Mouse (Mus musculus): ENCODE data around the gene Olfr857. TPM values are rescaled to one million over a fixed set of nuclear protein-coding genes. Genes with fewer than 3 reads are reported as not detected.

Olfr857 gene
- polyA plus RNA-seq (2017; shearing (Covaris generic)), result not detected

GRCm38 (mm10) chr9:19709133-19709532 is at the start of gene Olfr857:
TSS of gene Olfr857 (plus strand) at chr9:19709433.

Other genes with a start within 250 kb of the Olfr857 start
- not detected for gene Olfr850, start 231.2 kb upstream of the Olfr857 start, polyA plus RNA-seq (2017; shearing (Covaris generic))
- not detected for gene Olfr851, start 216.1 kb upstream of the Olfr857 start, polyA plus RNA-seq (2017; shearing (Covaris generic))
- not detected for gene Olfr853, start 168.4 kb upstream of the Olfr857 start, polyA plus RNA-seq (2017; shearing (Covaris generic))
- not detected for gene Olfr854, start 142.1 kb upstream of the Olfr857 start, polyA plus RNA-seq (2017; shearing (Covaris generic))
- not detected for gene Olfr855, start 126.8 kb upstream of the Olfr857 start, polyA plus RNA-seq (2017; shearing (Covaris generic))
- 41.2 TPM for gene Zfp317, start 87.3 kb upstream of the Olfr857 start, polyA plus RNA-seq (2017; shearing (Covaris generic))
- gene Olfr58, start 70.8 kb downstream of the Olfr857 start, polyA plus RNA-seq (2017; shearing (Covaris generic)), result not detected
- not detected for gene Olfr859, start 95.5 kb downstream of the Olfr857 start, polyA plus RNA-seq (2017; shearing (Covaris generic))
- not detected for gene Olfr860, start 140.3 kb downstream of the Olfr857 start, polyA plus RNA-seq (2017; shearing (Covaris generic))
- not detected for gene Olfr862, start 178.6 kb downstream of the Olfr857 start, polyA plus RNA-seq (2017; shearing (Covaris generic))
- gene Olfr77, start 207.4 kb downstream of the Olfr857 start, polyA plus RNA-seq (2017; shearing (Covaris generic)), result 1.1 TPM

All from activated CD4-positive, CD25-positive, alpha-beta regulatory T cell, adult 9 weeks (primary cell).